Mouse (Mus musculus): ENCODE results near the gene Rhox2f. TPM values are rescaled to one million over a fixed set of nuclear protein-coding genes. Genes with fewer than 3 reads are reported as not detected.
"Not testable (repeated sequence)": the region's sequence is repeated elsewhere in the genome, so short reads cannot be mapped to it uniquely, and the experiment has no call there.

Gene Rhox2f
- total RNA-seq (2021), result not detected
- long read RNA-seq, experiment 1, result 0 reads
- long read RNA-seq, experiment 2, result 0 reads

- not testable (repeated sequence) for DNase-seq
Observed at GRCm38 (mm10) chrX:37571105-37571504, at the start of gene Rhox2f. Rhox2f (plus strand) TSS chrX:37571405.

GRCm38 (mm10) chrX:37530152-37530551 is 41.1 kb upstream of the Rhox2f start, which contains the start of gene Rhox2e:
Rhox2e (plus strand) TSS chrX:37530452.
- DNase-seq, result not testable (repeated sequence)

GRCm38 (mm10) chrX:37541719-37542118 is 29.5 kb upstream of the Rhox2f start, which contains the start of gene Rhox3e:
Rhox3e (plus strand) TSS chrX:37542019.
- DNase-seq, result not testable (repeated sequence)

GRCm38 (mm10) chrX:37557112-37557511 is 14.1 kb upstream of the Rhox2f start, which contains the start of gene Rhox4e:
Rhox4e (plus strand) TSS chrX:37557412.
- DNase-seq, result not testable (repeated sequence)

GRCm38 (mm10) chrX:37572638-37573037 is 1.4 kb downstream of the Rhox2f start:
- DNase-seq, result not testable (repeated sequence)

- DNase-seq, result not testable (repeated sequence)
Observed at GRCm38 (mm10) chrX:37580692-37581091, 9.5 kb downstream of the Rhox2f start, which contains the start of gene Rhox3f. Rhox3f (plus strand) TSS chrX:37580992.

GRCm38 (mm10) chrX:37607604-37608003 is 36.4 kb downstream of the Rhox2f start, which contains the start of gene Rhox4f:
Rhox4f (minus strand) TSS chrX:37607704.
- DNase-seq, result not testable (repeated sequence)

Other genes starting within 250 kb of the Rhox2f start
- gene Rhox3a2, start 191.4 kb upstream of the Rhox2f start, total RNA-seq (2021), result not detected
- not detected for gene Rhox4a2, start 180.6 kb upstream of the Rhox2f start, total RNA-seq (2021)
- not detected for gene Rhox2b, start 159.3 kb upstream of the Rhox2f start, total RNA-seq (2021)
- gene Rhox4b, start 138.9 kb upstream of the Rhox2f start, total RNA-seq (2021), result not detected
- gene Rhox2c, start 117.7 kb upstream of the Rhox2f start, total RNA-seq (2021), result not detected
- gene Rhox3c, start 112.8 kb upstream of the Rhox2f start, total RNA-seq (2021), result not detected
- not detected for gene Rhox4c, start 91.1 kb upstream of the Rhox2f start, total RNA-seq (2021)
- not detected for gene Rhox2d, start 78.0 kb upstream of the Rhox2f start, total RNA-seq (2021)
- not detected for gene Rhox4d, start 57.0 kb upstream of the Rhox2f start, total RNA-seq (2021)
- gene Rhox2e, start 41.0 kb upstream of the Rhox2f start, total RNA-seq (2021), result not detected
- not detected for gene Rhox3e, start 29.4 kb upstream of the Rhox2f start, total RNA-seq (2021)
- not detected for gene Rhox4e, start 14.0 kb upstream of the Rhox2f start, total RNA-seq (2021)
- not detected for gene Rhox3f, start 9.6 kb downstream of the Rhox2f start, total RNA-seq (2021)
- not detected for gene Rhox4f, start 36.3 kb downstream of the Rhox2f start, total RNA-seq (2021)
- gene Rhox3g, start 57.2 kb downstream of the Rhox2f start, total RNA-seq (2021), result not detected
- not detected for gene Rhox2g, start 72.1 kb downstream of the Rhox2f start, total RNA-seq (2021)
- gene Rhox4g, start 79.9 kb downstream of the Rhox2f start, total RNA-seq (2021), result not detected
- not detected for gene Rhox3h, start 97.4 kb downstream of the Rhox2f start, total RNA-seq (2021)
- not detected for gene Rhox2h, start 101.9 kb downstream of the Rhox2f start, total RNA-seq (2021)
- not detected for gene Rhox5, start 233.4 kb downstream of the Rhox2f start, total RNA-seq (2021)